Mouse (Mus musculus) heart, adult 11 months (tissue): ENCODE measurements around the gene Atp1a3.
"Not testable (repeated sequence)": the region's sequence is repeated elsewhere in the genome, so short reads cannot be mapped to it uniquely, and the experiment has no call there.

Experiments
- DNase-seq: peaks from one replicate; pipeline ENCODE4 v3.0.0; 2022

The Atp1a3 gene

GRCm38 (mm10) chr7:25005421-25006065, at the start of gene Atp1a3:
Gene Atp1a3, minus strand, starts transcription at chr7:25005958.
- peak; percentile 92 for DNase-seq

DNA sequence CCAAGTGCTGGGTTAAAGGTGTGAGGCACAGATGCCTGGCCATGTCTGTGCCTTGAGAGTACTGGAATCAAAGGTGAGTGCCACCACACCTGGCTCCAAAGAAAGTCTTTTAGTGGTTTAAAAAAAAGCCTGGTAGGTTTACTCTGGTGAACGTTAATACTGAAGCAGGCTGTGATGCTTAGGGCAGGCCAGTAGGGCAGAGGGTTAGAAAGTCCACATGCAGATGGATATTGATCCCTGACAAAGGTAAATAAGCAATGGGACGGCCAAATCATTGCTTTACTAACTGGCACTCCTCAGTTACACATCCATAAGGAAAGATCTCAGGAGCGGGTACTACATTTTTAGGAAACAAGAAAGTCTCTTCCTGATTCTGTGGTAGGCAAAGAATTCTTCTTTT, 46.8 kb upstream of the Atp1a3 start:
- DNase-seq: no peak

- no peak for DNase-seq
Observed at GRCm38 (mm10) chr7:25049295-25049930, 43.7 kb upstream of the Atp1a3 start.

- no peak for DNase-seq
Observed at GRCm38 (mm10) chr7:25047363-25047762, 41.6 kb upstream of the Atp1a3 start.

DNA sequence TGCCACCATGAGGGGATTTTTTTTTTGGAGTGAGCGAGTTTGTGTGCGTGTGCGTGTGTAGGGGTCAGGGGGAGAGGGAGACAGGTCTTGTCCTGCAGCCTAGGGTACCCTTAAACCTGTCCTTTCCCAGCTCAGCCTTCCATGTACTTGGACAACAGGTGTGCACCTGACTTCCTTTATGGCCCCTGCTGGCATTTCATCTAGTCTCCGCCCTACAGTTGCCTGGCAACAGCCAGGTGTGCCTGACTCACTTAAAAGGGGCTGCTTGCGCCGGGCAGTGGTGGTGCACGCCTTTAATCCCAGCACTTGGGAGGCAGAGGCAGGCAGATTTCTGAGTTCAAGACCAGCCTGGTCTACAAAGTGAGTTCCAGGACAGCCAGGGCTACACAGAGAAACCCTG, 38.8 kb upstream of the Atp1a3 start:
- not testable (repeated sequence) for DNase-seq

- no peak for DNase-seq
Observed at GRCm38 (mm10) chr7:25041921-25042320, 36.2 kb upstream of the Atp1a3 start.

DNA sequence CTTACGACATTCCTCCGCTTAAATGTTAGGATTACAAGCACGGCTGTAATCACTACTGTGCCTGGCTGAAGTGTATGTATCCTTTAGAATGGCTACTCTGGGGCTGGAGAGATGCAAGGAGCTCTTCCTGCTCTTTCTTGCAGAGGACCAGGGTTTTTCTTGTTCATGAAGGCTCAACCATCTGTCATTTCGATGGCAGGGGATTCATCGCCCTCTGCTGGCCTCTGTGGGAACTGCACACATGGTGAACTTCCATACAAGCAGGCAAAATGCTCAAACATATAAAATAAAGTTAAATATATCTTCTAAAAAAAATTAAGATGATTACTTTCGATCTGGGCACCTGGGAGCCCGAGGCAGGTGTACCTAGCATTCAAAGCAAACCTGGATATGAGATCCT, 30.2 kb upstream of the Atp1a3 start:
- no peak for DNase-seq

DNA sequence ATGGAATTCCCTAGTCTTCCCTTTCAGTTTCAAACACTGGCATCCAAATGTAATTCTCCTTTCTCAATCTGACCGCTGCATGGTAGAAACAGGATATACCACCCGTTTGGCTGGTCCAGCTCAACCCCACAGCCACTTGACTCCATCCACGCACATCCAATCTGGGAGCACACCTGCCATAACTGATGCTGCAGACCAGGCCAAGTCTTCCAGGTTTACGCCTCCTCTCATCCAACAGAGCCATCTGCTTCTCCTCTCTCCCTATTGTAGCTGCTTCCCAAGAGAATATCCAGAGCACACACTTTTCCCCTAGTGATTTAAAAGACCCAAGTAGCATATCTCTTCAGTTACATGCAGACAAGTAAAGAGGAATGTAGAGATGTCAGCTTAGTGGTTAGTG, 29.0 kb upstream of the Atp1a3 start:
- DNase-seq: no peak

GRCm38 (mm10) chr7:25031528-25031927, 25.8 kb upstream of the Atp1a3 start:
- no peak for DNase-seq

- DNase-seq: no peak
Observed at GRCm38 (mm10) chr7:25030032-25030753, 24.4 kb upstream of the Atp1a3 start.

DNA sequence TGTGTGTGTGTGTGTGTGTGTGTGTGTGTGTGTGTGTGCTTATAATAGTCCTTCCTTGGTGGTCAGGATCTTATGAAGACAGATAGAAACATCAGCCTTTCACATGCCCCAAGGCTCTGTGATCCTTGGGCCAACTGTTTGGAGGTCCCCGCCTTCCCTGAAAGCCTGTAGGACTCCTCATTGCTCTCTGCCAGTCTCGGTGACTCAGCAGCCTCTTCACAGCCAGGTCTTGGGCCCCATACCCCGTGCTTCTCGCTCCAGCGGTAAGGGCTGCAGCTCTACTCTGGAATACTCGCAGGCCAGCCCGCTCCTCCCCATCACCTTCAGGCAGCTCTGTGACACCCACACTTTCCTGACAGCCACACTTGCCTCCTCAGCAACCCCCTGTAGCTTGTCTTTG, 20.7 kb upstream of the Atp1a3 start:
- DNase-seq: no peak

GRCm38 (mm10) chr7:25025855-25026439, 20.2 kb upstream of the Atp1a3 start:
- DNase-seq: no peak

- no peak for DNase-seq
Observed at GRCm38 (mm10) chr7:25011592-25011991, 5.8 kb upstream of the Atp1a3 start.

- DNase-seq: no peak
Observed at GRCm38 (mm10) chr7:25010090-25010913, 4.5 kb upstream of the Atp1a3 start.

DNA sequence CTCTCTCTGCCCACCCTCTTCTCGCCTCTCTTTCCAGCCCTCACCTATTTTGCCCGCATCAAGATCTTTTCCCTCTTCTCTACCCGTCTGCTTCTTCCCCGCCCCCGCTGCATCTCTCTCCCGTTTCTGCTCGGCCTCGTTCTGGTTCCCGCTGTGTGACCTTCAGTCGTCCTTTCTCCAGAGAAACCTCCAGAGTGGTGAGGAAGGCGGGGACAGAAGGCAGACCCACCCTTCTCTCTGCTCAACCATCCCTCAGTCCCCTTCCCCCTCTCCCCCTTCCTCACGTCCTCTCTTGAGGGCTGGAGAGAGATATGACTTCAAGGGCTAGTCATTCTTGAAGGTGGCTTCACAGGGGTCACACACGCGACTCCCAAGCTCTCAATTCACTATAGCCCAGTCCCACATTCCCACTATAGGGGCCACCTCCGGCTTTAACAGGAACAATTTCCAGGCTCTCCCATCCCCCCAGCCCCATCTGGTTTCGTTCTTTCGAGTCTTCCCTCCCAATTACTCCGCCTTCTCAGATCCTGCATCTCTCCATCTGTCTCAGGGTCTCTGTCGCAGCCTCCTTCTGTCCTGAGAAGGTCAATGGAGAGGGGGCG, 3.4 kb upstream of the Atp1a3 start:
- DNase-seq: no peak

GRCm38 (mm10) chr7:25008635-25009034, 2.9 kb upstream of the Atp1a3 start:
- no peak for DNase-seq

- no peak for DNase-seq
Observed at GRCm38 (mm10) chr7:25007609-25008374, 2.0 kb upstream of the Atp1a3 start.

DNA sequence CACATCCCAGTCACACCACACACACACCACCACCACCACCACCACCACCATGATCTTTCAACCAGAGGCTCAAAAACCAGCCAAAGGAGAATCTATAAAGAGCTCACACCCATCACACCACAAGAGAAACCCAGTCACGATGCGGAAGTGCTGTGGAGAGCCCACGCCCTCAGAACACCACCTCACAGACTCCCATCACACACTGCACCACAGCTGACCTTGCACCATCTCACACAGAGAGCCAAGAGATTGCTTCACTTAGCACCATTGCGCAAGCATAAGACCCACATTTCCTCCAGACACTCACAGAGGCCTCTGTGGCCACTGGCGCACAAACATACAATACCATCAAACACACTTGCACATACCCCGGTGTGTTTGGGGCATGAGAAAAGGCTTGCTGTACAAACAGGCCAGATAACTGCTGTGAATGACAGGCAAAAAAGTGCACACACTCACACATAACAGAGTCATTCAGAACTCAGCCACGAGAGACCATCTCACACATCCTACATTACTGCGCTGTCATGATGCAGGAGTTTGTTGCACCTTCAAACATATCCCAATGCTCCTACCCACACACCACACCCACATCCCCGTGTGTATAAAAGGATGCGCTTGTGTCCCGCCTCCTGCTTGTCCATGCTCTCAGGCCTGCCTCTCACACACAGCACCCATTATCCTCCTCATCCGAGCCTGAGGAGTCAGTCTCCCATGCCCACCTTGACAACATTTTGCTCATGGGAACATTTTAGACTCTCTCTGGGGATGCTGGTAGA, 1.0 kb upstream of the Atp1a3 start:
- DNase-seq: peak; percentile 93

GRCm38 (mm10) chr7:25006171-25006570, 413 bp upstream of the Atp1a3 start:
- no peak for DNase-seq

GRCm38 (mm10) chr7:25004806-25005205, 952 bp downstream of the Atp1a3 start:
- DNase-seq: no peak
